ENCODE assay signal across 15 mouse cellular contexts in genomic region chr8:108245575-108245974, GRCm38 (mm10).
DNase-seq lines count a peak whose midpoint lies in the region; ATAC-seq lines count a peak whose summit lies in the region.
"Had no signal": no experiment of that assay in that cellular context is flagged by ENCODE, and none has a peak within 500 bp of the region (broad histone marks: within the 10 kb centered on the region; RNA-seq: fewer than 3 reads in every experiment).

No protein-coding gene starts in this region.

- H3K4me2 ChIP-seq in heart, embryonic 12.5 days = no peak overlapping the region
- H3K4me2 ChIP-seq in forebrain, embryonic 12.5 days = peak overlapping the region; percentile 53
- peak overlapping the region; percentile 45 for H3K4me2 ChIP-seq in hindbrain, embryonic 15.5 days
- peak overlapping the region; percentile 51; the same call in 1 of the 2 replicates for H3K4me2 ChIP-seq in neural tube, embryonic 12.5 days (replicated peaks)

- no peak overlapping the region for H3K4me3 ChIP-seq in heart, embryonic 12.5 days
- H3K4me3 ChIP-seq in forebrain, embryonic 12.5 days (replicated peaks) = peak overlapping the region; percentile 25
- no peak overlapping the region for H3K4me3 ChIP-seq in hindbrain, embryonic 15.5 days
- H3K4me3 ChIP-seq in neural tube, embryonic 12.5 days = no peak overlapping the region
- H3K4me3 ChIP-seq: left cerebral cortex, adult 2 months had no signal

- no peaks in the 10 kb centered on the region for H3K27me3 ChIP-seq in heart, embryonic 12.5 days (replicated peaks)
- H3K27me3 ChIP-seq in forebrain, embryonic 12.5 days = peaks cover 10% of the 10 kb centered on the region
- 0 out of 2 replicates have a peak, but pooled peaks cover 12% of the 10 kb centered on the region for H3K27me3 ChIP-seq in hindbrain, embryonic 15.5 days
- no peaks in the 10 kb centered on the region for H3K27me3 ChIP-seq in neural tube, embryonic 12.5 days (replicated peaks)
- H3K27me3 ChIP-seq: heart, embryonic 13.5 days had no signal

- no peak overlapping the region for H3K27ac ChIP-seq in heart, embryonic 12.5 days (ENCODE audit: poor library complexity, severe bottlenecking)
- peak overlapping the region; percentile 87 for H3K27ac ChIP-seq in forebrain, embryonic 12.5 days
- peak overlapping the region; percentile 75 for H3K27ac ChIP-seq in hindbrain, embryonic 15.5 days (replicated peaks)
- peak overlapping the region; percentile 47; the same call in 1 of the 2 replicates for H3K27ac ChIP-seq in neural tube, embryonic 12.5 days
- H3K27ac ChIP-seq: heart, embryonic 13.5 days; left cerebral cortex, adult 2 months had no signal

- peak; percentile 16 for DNase-seq in heart, adult 11 months
- no peak for DNase-seq in ovary, postnatal 14 days (ENCODE audit: low spot score)
- no peak for DNase-seq in gastrocnemius, adult 18-20 months (ENCODE audit: low spot score)
- DNase-seq in kidney, adult 9 months = no peak
- DNase-seq: adrenal gland, adult 2 months; gastrocnemius, postnatal 10 days; kidney, postnatal 25 days; liver; thymus, adult 2 months had no signal

- 69% methylated on average over 8 of the region's 8 CpGs for WGBS in heart, embryonic 12.5 days
- 7% methylated on average over 8 of the region's 8 CpGs for WGBS in forebrain, embryonic 12.5 days
- WGBS in hindbrain, embryonic 15.5 days = 16% methylated on average over 8 of the region's 8 CpGs
- WGBS in neural tube, embryonic 12.5 days = 20% methylated on average over 8 of the region's 8 CpGs

- peaks cover 9% of the 10 kb centered on the region for H3K4me1 ChIP-seq in heart, embryonic 12.5 days (replicated peaks)
- H3K4me1 ChIP-seq in forebrain, embryonic 12.5 days = peaks cover 58% of the 10 kb centered on the region
- H3K4me1 ChIP-seq in hindbrain, embryonic 15.5 days (replicated peaks) = peaks cover 38% of the 10 kb centered on the region
- peaks cover 34% of the 10 kb centered on the region for H3K4me1 ChIP-seq in neural tube, embryonic 12.5 days

- no peaks in the 10 kb centered on the region for H3K36me3 ChIP-seq in heart, embryonic 12.5 days
- H3K36me3 ChIP-seq in forebrain, embryonic 12.5 days (replicated peaks) = no peaks in the 10 kb centered on the region
- H3K36me3 ChIP-seq in hindbrain, embryonic 15.5 days = no peaks in the 10 kb centered on the region
- H3K36me3 ChIP-seq in neural tube, embryonic 12.5 days = no peaks in the 10 kb centered on the region
- H3K36me3 ChIP-seq: heart, embryonic 13.5 days had no signal

- no peaks in the 10 kb centered on the region for H3K9me3 ChIP-seq in heart, embryonic 12.5 days (replicated peaks)
- no peaks in the 10 kb centered on the region for H3K9me3 ChIP-seq in forebrain, embryonic 12.5 days
- H3K9me3 ChIP-seq in hindbrain, embryonic 15.5 days = no peaks in the 10 kb centered on the region
- H3K9me3 ChIP-seq in neural tube, embryonic 12.5 days = no peaks in the 10 kb centered on the region
- H3K9me3 ChIP-seq: heart, embryonic 13.5 days had no signal

- H3K9ac ChIP-seq in heart, embryonic 12.5 days = no peak overlapping the region
- 0 out of 2 replicates have a peak overlapping the region, but pooled peaks have one; percentile 29 for H3K9ac ChIP-seq in forebrain, embryonic 12.5 days
- H3K9ac ChIP-seq in hindbrain, embryonic 15.5 days = 0 out of 2 replicates have a peak overlapping the region, but pooled peaks have one; percentile 11
- no peak overlapping the region; the same call in 1 of the 2 replicates for H3K9ac ChIP-seq in neural tube, embryonic 12.5 days

- ATAC-seq in heart, embryonic 12.5 days (ENCODE audit: insufficient number of reproducible peaks, low FRiP score) = no peak
- ATAC-seq in forebrain, embryonic 12.5 days (ENCODE audit: low FRiP score) = 0 out of 2 replicates have a peak, but pooled peaks have one; percentile 34
- no peak for ATAC-seq in hindbrain, embryonic 15.5 days (ENCODE audit: low FRiP score, low read depth)
- ATAC-seq in neural tube, embryonic 12.5 days (ENCODE audit: low FRiP score, low read depth) = no peak

Comparison
In these comparisons a context has a peak if more than half of its experiments do, and no peak if none do; other contexts are left out.
1. H3K9ac ChIP-seq: peak in forebrain, embryonic 12.5 days (single experiment) and hindbrain, embryonic 15.5 days (single experiment); none in heart, embryonic 12.5 days (single experiment) and neural tube, embryonic 12.5 days (single experiment).